17 mouse cellular contexts compared by ENCODE assay signal in genomic region chr2:79547284-79547683, GRCm38 (mm10).
DNase-seq lines count a peak whose midpoint lies in the region; ATAC-seq lines count a peak whose summit lies in the region.
"Had no signal": no experiment of that assay in that cellular context is flagged by ENCODE, and none has a peak within 500 bp of the region (broad histone marks: within the 10 kb centered on the region; RNA-seq: fewer than 3 reads in every experiment).

No protein-coding gene starts in this region.

- DNase-seq in heart, postnatal 14 days, result no peak
- peak; percentile 22 for DNase-seq in NIH3T3 (ENCODE audit: low read depth)
- no peak for DNase-seq in right cerebral cortex, adult 18-20 months
- DNase-seq: adrenal gland, adult 8-10 months; adrenal gland, postnatal 36 days; cerebellum, adult 2 months; forebrain, postnatal 0 days; gastrocnemius, adult 2 months; gastrocnemius, postnatal 25 days had no signal

- no peak overlapping the region for H3K9ac ChIP-seq in heart, embryonic 13.5 days
- no peak overlapping the region for H3K9ac ChIP-seq in stomach, embryonic 16.5 days (ENCODE audit: low read length)
- H3K9ac ChIP-seq: forebrain, embryonic 13.5 days; forebrain, postnatal 0 days; hindbrain, embryonic 14.5 days had no signal

- no peaks in the 10 kb centered on the region for H3K27me3 ChIP-seq in heart, embryonic 13.5 days (replicated peaks)
- H3K27me3 ChIP-seq in megakaryocyte, embryonic 14.5 days (replicated peaks), result no peaks in the 10 kb centered on the region
- no peaks in the 10 kb centered on the region for H3K27me3 ChIP-seq in stomach, embryonic 16.5 days (ENCODE audit: control insufficient read depth, insufficient read depth, low read length)
- H3K27me3 ChIP-seq: forebrain, embryonic 13.5 days had no signal

- ATAC-seq in heart, embryonic 13.5 days (ENCODE audit: extremely low read depth, insufficient number of reproducible peaks, low FRiP score, low TSS enrichment), result no peak
- ATAC-seq in megakaryocyte, adult 5-6 weeks (ENCODE audit: poor library complexity, severe bottlenecking), result no peak
- no peak for ATAC-seq in stomach, embryonic 16.5 days (ENCODE audit: insufficient read depth, low FRiP score)
- ATAC-seq: forebrain, embryonic 13.5 days; forebrain, postnatal 0 days had no signal

- no peak overlapping the region for H3K4me2 ChIP-seq in heart, embryonic 13.5 days
- H3K4me2 ChIP-seq in stomach, embryonic 16.5 days (ENCODE audit: low read depth, low read length), result no peak overlapping the region
- H3K4me2 ChIP-seq: forebrain, embryonic 13.5 days; hindbrain, embryonic 14.5 days had no signal

- peak overlapping the region; percentile 59; the same call in 1 of the 2 replicates for H3K27ac ChIP-seq in heart, embryonic 13.5 days (replicated peaks)
- H3K27ac ChIP-seq in stomach, embryonic 16.5 days (ENCODE audit: low read length), result 0 out of 2 replicates have a peak overlapping the region, but pooled peaks have one; percentile 46
- H3K27ac ChIP-seq: embryonic facial prominence, embryonic 10.5 days; forebrain, embryonic 13.5 days; gastrocnemius, adult 2 months; hindbrain, embryonic 10.5 days; hindbrain, embryonic 14.5 days had no signal

- H3K36me3 ChIP-seq in heart, embryonic 13.5 days, result no peaks in the 10 kb centered on the region
- H3K36me3 ChIP-seq in megakaryocyte, embryonic 14.5 days (replicated peaks; ENCODE audit: low read length), result no peaks in the 10 kb centered on the region
- H3K36me3 ChIP-seq in stomach, embryonic 16.5 days (ENCODE audit: control insufficient read depth, insufficient read depth, low read length), result no peaks in the 10 kb centered on the region
- H3K36me3 ChIP-seq: embryonic facial prominence, embryonic 10.5 days; hindbrain, embryonic 10.5 days had no signal

- H3K4me1 ChIP-seq in heart, embryonic 13.5 days, result peaks cover 47% of the 10 kb centered on the region
- H3K4me1 ChIP-seq in megakaryocyte, embryonic 14.5 days, result peaks cover 39% of the 10 kb centered on the region
- peaks cover 26% of the 10 kb centered on the region for H3K4me1 ChIP-seq in stomach, embryonic 16.5 days (ENCODE audit: control insufficient read depth, insufficient read depth, low read length)
- H3K4me1 ChIP-seq: embryonic facial prominence, embryonic 10.5 days; hindbrain, embryonic 10.5 days had no signal

- no peaks in the 10 kb centered on the region for H3K9me3 ChIP-seq in heart, embryonic 13.5 days
- no peaks in the 10 kb centered on the region for H3K9me3 ChIP-seq in megakaryocyte, embryonic 14.5 days
- H3K9me3 ChIP-seq in stomach, embryonic 16.5 days (replicated peaks; ENCODE audit: control insufficient read depth, low read length), result no peaks in the 10 kb centered on the region
- H3K9me3 ChIP-seq: embryonic facial prominence, embryonic 10.5 days; forebrain, embryonic 13.5 days; hindbrain, embryonic 10.5 days had no signal

- H3K4me3 ChIP-seq in heart, embryonic 13.5 days, result no peak overlapping the region
- H3K4me3 ChIP-seq in megakaryocyte, embryonic 14.5 days (replicated peaks), result peak overlapping the region; percentile 21
- H3K4me3 ChIP-seq in stomach, embryonic 16.5 days (replicated peaks; ENCODE audit: low read length), result no peak overlapping the region
- H3K4me3 ChIP-seq: embryonic facial prominence, embryonic 10.5 days; forebrain, embryonic 13.5 days; gastrocnemius, adult 2 months; hindbrain, embryonic 10.5 days had no signal

- 34% methylated on average over 3 of the region's 3 CpGs for WGBS in heart, embryonic 13.5 days
- 48% methylated on average over 3 of the region's 3 CpGs for WGBS in stomach, embryonic 16.5 days

- intact Hi-C loops in heart, postnatal 14 days (cut with DNase I), result no loop called here
